Mouse (Mus musculus) kidney, postnatal 14 days (tissue): ENCODE data around the gene Mysm1.

ENCODE experiments used
- DNase-seq: peaks from one replicate; pipeline ENCODE4 v3.0.0; 2022; ENCODE audit warnings: mixed read lengths

Mysm1 gene

GRCm38 (mm10) chr4:94941221-94941855 is 37.6 kb downstream of the Mysm1 start:
- peak; percentile 73 for DNase-seq

- DNase-seq = no peak
Measured at GRCm38 (mm10) chr4:94928743-94929142, 50.2 kb downstream of the Mysm1 start, which contains the start of gene Eqtn. TSS of gene Eqtn (minus strand) at chr4:94928843.

- DNase-seq = no peak
Measured at GRCm38 (mm10) chr4:94901780-94902179, 77.1 kb downstream of the Mysm1 start.

- peak; percentile 43 for DNase-seq
Measured at GRCm38 (mm10) chr4:94900744-94901143, 78.2 kb downstream of the Mysm1 start.
